13 mouse cellular contexts compared by ENCODE assay signal in the genomic region with DNA sequence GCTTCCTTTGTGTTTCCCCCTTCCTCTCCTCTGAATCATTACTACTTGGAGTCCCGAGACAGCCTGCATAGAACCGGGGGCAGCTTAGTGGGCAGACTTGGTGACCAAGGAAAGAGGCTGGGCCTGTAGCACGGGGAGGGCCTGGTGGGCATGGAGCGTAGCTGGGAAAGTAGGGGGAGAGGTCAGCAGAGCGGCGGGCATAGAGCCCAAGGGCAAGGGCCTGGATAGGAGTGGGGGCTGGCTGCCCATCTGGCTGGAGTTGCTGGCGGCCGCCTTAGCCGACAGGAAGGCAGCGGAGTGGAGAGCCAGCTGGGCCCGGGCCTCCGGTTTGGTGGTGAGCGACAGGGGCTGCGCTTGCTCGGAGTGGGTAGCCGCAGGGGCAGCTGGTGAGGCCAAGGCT. TPM values are rescaled to one million over a fixed set of nuclear protein-coding genes. Genes with fewer than 3 reads are reported as not detected.
DNase-seq lines count a peak whose midpoint lies in the region; ATAC-seq and TF ChIP-seq lines count a peak whose summit lies in the region.
"Had no signal": no experiment of that assay in that cellular context is flagged by ENCODE, and none has a peak within 500 bp of the region (broad histone marks: within the 10 kb centered on the region; RNA-seq: fewer than 3 reads in every experiment).

No protein-coding gene starts in this region.

- H3K27me3 ChIP-seq in midbrain, embryonic 13.5 days = no peaks in the 10 kb centered on the region
- H3K27me3 ChIP-seq in midbrain, embryonic 16.5 days (ENCODE audit: control insufficient read depth, insufficient read depth, low read depth, low read length) = no peaks in the 10 kb centered on the region
- H3K27me3 ChIP-seq: limb, embryonic 15.5 days; lung, embryonic 15.5 days had no signal

- no peaks in the 10 kb centered on the region for H3K9me3 ChIP-seq in midbrain, embryonic 13.5 days
- H3K9me3 ChIP-seq in midbrain, embryonic 16.5 days (replicated peaks; ENCODE audit: control insufficient read depth, low read length, poor library complexity, severe bottlenecking) = no peaks in the 10 kb centered on the region
- H3K9me3 ChIP-seq: limb, embryonic 15.5 days; lung, embryonic 15.5 days; midbrain, embryonic 10.5 days had no signal

- 87% methylated on average over 16 of the region's 16 CpGs for WGBS in midbrain, embryonic 13.5 days
- WGBS in midbrain, embryonic 16.5 days = 92% methylated on average over 16 of the region's 16 CpGs

- 0 out of 2 replicates have a peak, but pooled peaks have one; percentile 30 for ATAC-seq in midbrain, embryonic 13.5 days
- ATAC-seq in midbrain, embryonic 16.5 days = no peak

- peak; percentile 57 for DNase-seq in gastrocnemius, adult 2 months
- DNase-seq in gastrocnemius, postnatal 10 days = no peak
- DNase-seq in kidney, adult 18-20 months = peak; percentile 54
- peak; percentile 61 to 66 for DNase-seq in kidney, postnatal 36 days
- DNase-seq in spleen, postnatal 36 days (ENCODE audit: low spot score in 2 of 2) = no peak
- DNase-seq in lung, adult 18-20 months = no peak
- DNase-seq: adrenal gland, adult 8-10 months; heart, postnatal 4 days had no signal

- no peaks in the 10 kb centered on the region for H3K4me1 ChIP-seq in midbrain, embryonic 13.5 days (replicated peaks)
- H3K4me1 ChIP-seq in midbrain, embryonic 16.5 days (ENCODE audit: control insufficient read depth, insufficient read depth, low read length) = no peaks in the 10 kb centered on the region
- H3K4me1 ChIP-seq: limb, embryonic 15.5 days; lung, embryonic 15.5 days; midbrain, embryonic 10.5 days had no signal

- H3K27ac ChIP-seq in gastrocnemius, adult 2 months = peak overlapping the region; percentile 20; the same call in 1 of the 2 replicates
- H3K27ac ChIP-seq in midbrain, embryonic 13.5 days = no peak overlapping the region
- no peak overlapping the region for H3K27ac ChIP-seq in midbrain, embryonic 16.5 days (ENCODE audit: low read length)
- H3K27ac ChIP-seq: limb, embryonic 15.5 days; lung, embryonic 15.5 days; midbrain, embryonic 10.5 days had no signal

- peaks cover 8% of the 10 kb centered on the region; the same call in 1 of the 2 replicates for H3K36me3 ChIP-seq in midbrain, embryonic 13.5 days
- no peaks in the 10 kb centered on the region for H3K36me3 ChIP-seq in midbrain, embryonic 16.5 days (ENCODE audit: control insufficient read depth, insufficient read depth, low read length)

- H3K9ac ChIP-seq in midbrain, embryonic 13.5 days (replicated peaks) = no peak overlapping the region
- no peak overlapping the region for H3K9ac ChIP-seq in midbrain, embryonic 16.5 days (ENCODE audit: low read depth, low read length)
- H3K9ac ChIP-seq: limb, embryonic 15.5 days; lung, embryonic 15.5 days had no signal

- H3K4me3 ChIP-seq in gastrocnemius, adult 2 months = no peak overlapping the region
- no peak overlapping the region for H3K4me3 ChIP-seq in midbrain, embryonic 13.5 days (replicated peaks)
- H3K4me3 ChIP-seq in midbrain, embryonic 16.5 days (ENCODE audit: low read depth, low read length) = no peak overlapping the region
- H3K4me3 ChIP-seq: limb, embryonic 15.5 days; lung, embryonic 15.5 days; midbrain, embryonic 10.5 days had no signal

- TF ChIP-seq CTCF in gastrocnemius, adult 2 months (IDR thresholded peaks at IDR 0.05) = no peak

- no peak overlapping the region for H3K4me2 ChIP-seq in midbrain, embryonic 13.5 days (replicated peaks)
- no peak overlapping the region for H3K4me2 ChIP-seq in midbrain, embryonic 16.5 days (ENCODE audit: low read length)
- H3K4me2 ChIP-seq: limb, embryonic 15.5 days; lung, embryonic 15.5 days had no signal

- intact Hi-C loops in gastrocnemius, adult 2 months (cut with DNase I) = no loop called here

RNA-seq across cellular contexts. Expression of a gene that starts 10.5 kb away (rescaled TPM):
- total RNA-seq in gastrocnemius, adult 2 months (2021) = 10 to 100 TPM; 23.2 to 29.0 TPM
- 10 to 100 TPM; 22.8 to 25.2 TPM for total RNA-seq in gastrocnemius, postnatal 10 days (2021)
- polyA plus RNA-seq in midbrain, embryonic 13.5 days (2015; fragmentation: Nextera tagmentation; extraction: Ambion mirVana) = 39.6 and 41.2 TPM in 2 replicates
- 40.7 and 45.0 TPM in 2 replicates for polyA plus RNA-seq in midbrain, embryonic 16.5 days (2015; fragmentation: Nextera tagmentation; extraction: Ambion mirVana)

RNA-seq across cellular contexts. Expression of a gene that starts 29.0 kb away (rescaled TPM):
- total RNA-seq in gastrocnemius, adult 2 months (2021) = 10 to 100 TPM; 56.1 to 98.6 TPM
- total RNA-seq in gastrocnemius, postnatal 10 days (2021) = 10 to 100 TPM; 36.3 to 37.1 TPM
- 5.0 and 6.2 TPM in 2 replicates for polyA plus RNA-seq in midbrain, embryonic 13.5 days (2015; fragmentation: Nextera tagmentation; extraction: Ambion mirVana)
- 5.9 and 6.3 TPM in 2 replicates for polyA plus RNA-seq in midbrain, embryonic 16.5 days (2015; fragmentation: Nextera tagmentation; extraction: Ambion mirVana)

RNA-seq across cellular contexts. Expression of a gene that starts 29.1 kb away (rescaled TPM):
- total RNA-seq in gastrocnemius, adult 2 months (2021) = 1 to 10 TPM; 7.7 to 9.8 TPM
- 1 to 10 TPM; 6.1 to 6.8 TPM for total RNA-seq in gastrocnemius, postnatal 10 days (2021)
- 15.7 and 16.5 TPM in 2 replicates for polyA plus RNA-seq in midbrain, embryonic 13.5 days (2015; fragmentation: Nextera tagmentation; extraction: Ambion mirVana)
- polyA plus RNA-seq in midbrain, embryonic 16.5 days (2015; fragmentation: Nextera tagmentation; extraction: Ambion mirVana) = 17.3 and 17.8 TPM in 2 replicates

Comparison
In these comparisons a context has a peak if more than half of its experiments do, and no peak if none do; other contexts are left out.
1. DNase-seq: peak in gastrocnemius, adult 2 months (single experiment), kidney, adult 18-20 months (single experiment) and kidney, postnatal 36 days (2 of 2); none in gastrocnemius, postnatal 10 days (single experiment), spleen, postnatal 36 days (0 of 2) and lung, adult 18-20 months (0 of 2).